Mouse (Mus musculus) liver, embryonic 14.5 days (tissue): ENCODE measurements around the gene Xylt1.

Experiments
- CTCF ChIP-seq: IDR thresholded peaks from 2 replicates; pipeline ENCODE4 v1.5.1; 2016; ENCODE audit warnings: antibody characterized with exemption, low read depth, control low read depth
- EP300 ChIP-seq: IDR thresholded peaks from 2 replicates; pipeline ENCODE4 v1.6.1; 2016; ENCODE audit warnings: antibody characterized with exemption, low read depth

DNA sequence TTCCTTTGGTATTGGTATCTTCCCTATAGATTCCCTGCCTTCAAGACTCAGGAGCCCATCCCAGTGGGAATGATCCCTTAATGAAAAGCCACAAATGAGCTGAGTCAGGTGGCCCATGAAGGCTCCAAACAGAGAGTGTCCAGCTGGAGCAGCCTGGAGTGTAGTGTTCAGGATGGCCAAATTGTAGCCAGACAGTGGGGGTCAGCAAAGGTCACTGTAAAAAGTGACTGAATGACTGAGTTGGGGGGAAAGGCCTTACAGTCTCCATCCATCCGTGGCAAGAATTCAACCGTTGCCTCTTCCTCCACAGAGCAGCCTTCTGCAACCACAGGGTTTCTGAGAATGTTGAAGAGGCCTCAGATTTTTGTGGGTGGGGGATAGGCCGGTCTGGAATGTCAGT is 151.9 kb downstream of the Xylt1 start:
- TF ChIP-seq CTCF (no peak), EP300 (no peak)
